Mouse (Mus musculus) forebrain, embryonic 16.5 days (tissue): Measurements from ENCODE around the gene Hivep3. TPM values are rescaled to one million over a fixed set of nuclear protein-coding genes. Genes with fewer than 3 reads are reported as not detected.
A peak's percentile ranks its signal among the peaks of the same experiment; 100 is the strongest.

ENCODE experiments used
- ATAC-seq: fragments of 200-750 bp; cut with Nextera tagmentation; 2 replicates; pipeline ENCODE4 v1.8.0; 2017; ENCODE audit warnings: mild to moderate bottlenecking, moderate library complexity
- H3K27ac ChIP-seq: fragments of 300-500 bp; sonication (generic); 2 replicates; pipeline ENCODE4 v1.5.1; 2014; ENCODE audit warnings: low read length, control low read depth
- H3K27me3 ChIP-seq: fragments of 300-500 bp; sonication (generic); replicated peaks from 2 replicates; pipeline ENCODE4 v1.6.1; 2014; ENCODE audit warnings: low read length; ENCODE audit not compliant: control insufficient read depth, insufficient read depth
- H3K36me3 ChIP-seq: fragments of 300-500 bp; sonication (generic); 2 replicates; pipeline ENCODE4 v1.6.1; 2014; ENCODE audit not compliant: control insufficient read depth, insufficient read depth
- H3K4me1 ChIP-seq: fragments of 300-500 bp; sonication (generic); replicated peaks from 2 replicates; pipeline ENCODE4 v1.6.1; 2014; ENCODE audit warnings: low read length; ENCODE audit not compliant: control insufficient read depth, insufficient read depth
- H3K4me2 ChIP-seq: fragments of 300-500 bp; sonication (generic); 2 replicates; pipeline ENCODE4 v1.6.1; 2014; ENCODE audit warnings: mild to moderate bottlenecking, low read length, control low read depth
- H3K4me3 ChIP-seq: fragments of 300-500 bp; sonication (generic); replicated peaks from 2 replicates; pipeline ENCODE4 v1.5.1; 2014; ENCODE audit warnings: mild to moderate bottlenecking, low read length, control low read depth
- H3K9ac ChIP-seq: fragments of 300-500 bp; sonication (generic); replicated peaks from 2 replicates; pipeline ENCODE4 v1.6.1; 2014; ENCODE audit warnings: low read depth, low read length, control low read depth
- H3K9me3 ChIP-seq: fragments of 300-500 bp; sonication (generic); 2 replicates; pipeline ENCODE4 v1.6.1; 2016; ENCODE audit warnings: low read length; ENCODE audit not compliant: control insufficient read depth
- WGBS: fragments of 180-500 bp; shearing (Covaris S2); extraction: QIAGEN DNeasy Blood & Tissue Kit; methylation state at CpG from one replicate; pipeline ENCODE4 v1.1.7; 2014; 5-methylcytosine and 5-hydroxymethylcytosine counted together
- polyA plus RNA-seq: library from polyadenylated mRNA; unstranded; fragments of >200 nt; fragmentation: Nextera tagmentation; extraction: Ambion mirVana; gene quantifications from 2 replicates; pipeline ENCODE4 v1.2.1, GENCODE M21; 2015

The Hivep3 gene
- polyA plus RNA-seq, 1 experiment from 2014 or later = 26.4 TPM

- Histone ChIP-seq H3K36me3 (no peaks in the 10 kb centered on the region), H3K4me1 (peaks cover 5% of the 10 kb centered on the region), H3K9ac (no peak overlapping the region), H3K27ac (no peak overlapping the region), H3K27me3 (no peaks in the 10 kb centered on the region), H3K4me2 (no peak overlapping the region), H3K4me3 (no peak overlapping the region), H3K9me3 (no peaks in the 10 kb centered on the region)
- no peak for ATAC-seq
- 84% methylated on average over 3 of the region's 3 CpGs for WGBS
Measured at GRCm38 (mm10) chr4:120068883-120069581, 335.4 kb downstream of the Hivep3 start.

GRCm38 (mm10) chr4:120069582-120069980 lies 336.0 kb downstream of the Hivep3 start:
- H3K9me3 ChIP-seq = no peaks in the 10 kb centered on the region
- H3K27ac ChIP-seq = no peak overlapping the region
- WGBS = 88% methylated on average over 3 of the region's 3 CpGs
- H3K4me1 ChIP-seq = peaks cover 9% of the 10 kb centered on the region
- H3K4me3 ChIP-seq = no peak overlapping the region
- H3K4me2 ChIP-seq = no peak overlapping the region
- ATAC-seq = no peak
- no peaks in the 10 kb centered on the region for H3K27me3 ChIP-seq
- no peaks in the 10 kb centered on the region for H3K36me3 ChIP-seq
- H3K9ac ChIP-seq = no peak overlapping the region

GRCm38 (mm10) chr4:120071411-120071810 lies 337.8 kb downstream of the Hivep3 start:
- peaks cover 9% of the 10 kb centered on the region for H3K4me1 ChIP-seq
- 73% methylated on average over 3 of the region's 3 CpGs for WGBS
- H3K27ac ChIP-seq = no peak overlapping the region
- H3K4me2 ChIP-seq = no peak overlapping the region
- no peak overlapping the region for H3K4me3 ChIP-seq
- H3K36me3 ChIP-seq = no peaks in the 10 kb centered on the region
- H3K27me3 ChIP-seq = no peaks in the 10 kb centered on the region
- H3K9ac ChIP-seq = no peak overlapping the region
- no peak for ATAC-seq
- H3K9me3 ChIP-seq = no peaks in the 10 kb centered on the region

- ATAC-seq = no peak
- Histone ChIP-seq H3K27ac (no peak overlapping the region), H3K4me1 (peaks cover 9% of the 10 kb centered on the region), H3K4me3 (no peak overlapping the region), H3K9ac (no peak overlapping the region), H3K27me3 (no peaks in the 10 kb centered on the region), H3K36me3 (no peaks in the 10 kb centered on the region), H3K9me3 (no peaks in the 10 kb centered on the region), H3K4me2 (no peak overlapping the region)
- WGBS = 51% methylated on average over 15 of the region's 15 CpGs
Measured at GRCm38 (mm10) chr4:120071842-120072507, 338.4 kb downstream of the Hivep3 start.

- no peaks in the 10 kb centered on the region for H3K9me3 ChIP-seq
- H3K4me2 ChIP-seq = no peak overlapping the region
- H3K27ac ChIP-seq = peak overlapping the region; percentile 33; the same call in 1 of the 2 replicates
Measured at GRCm38 (mm10) chr4:120074061-120074460, 340.5 kb downstream of the Hivep3 start.

GRCm38 (mm10) chr4:120077322-120077721 lies 343.7 kb downstream of the Hivep3 start:
- no peak overlapping the region for H3K9ac ChIP-seq
- no peaks in the 10 kb centered on the region for H3K36me3 ChIP-seq
- H3K27me3 ChIP-seq = no peaks in the 10 kb centered on the region
- ATAC-seq = no peak
- no peak overlapping the region for H3K4me2 ChIP-seq
- 84% methylated on average over 8 of the region's 8 CpGs for WGBS
- peaks cover 9% of the 10 kb centered on the region for H3K4me1 ChIP-seq
- no peaks in the 10 kb centered on the region for H3K9me3 ChIP-seq
- no peak overlapping the region for H3K4me3 ChIP-seq
- no peak overlapping the region for H3K27ac ChIP-seq

More at GRCm38 (mm10) chr4:120074061-120074460, 340.5 kb downstream of the Hivep3 start:
- WGBS = 39% methylated on average over 5 of the region's 5 CpGs
- H3K36me3 ChIP-seq = no peaks in the 10 kb centered on the region
- H3K27me3 ChIP-seq = no peaks in the 10 kb centered on the region
- H3K9ac ChIP-seq = no peak overlapping the region
- H3K4me1 ChIP-seq = peaks cover 9% of the 10 kb centered on the region
- ATAC-seq = peak; percentile 84
- H3K4me3 ChIP-seq = no peak overlapping the region

GRCm38 (mm10) chr4:120082527-120082926 lies 348.9 kb downstream of the Hivep3 start:
- H3K27ac ChIP-seq = no peak overlapping the region
- no peak overlapping the region for H3K4me3 ChIP-seq
- H3K27me3 ChIP-seq = no peaks in the 10 kb centered on the region
- H3K9me3 ChIP-seq = no peaks in the 10 kb centered on the region
- no peak overlapping the region for H3K4me2 ChIP-seq
- H3K4me1 ChIP-seq = no peaks in the 10 kb centered on the region
- ATAC-seq = no peak
- H3K9ac ChIP-seq = no peak overlapping the region
- WGBS = 95% methylated on average over 5 of the region's 5 CpGs
- H3K36me3 ChIP-seq = no peaks in the 10 kb centered on the region

- H3K9me3 ChIP-seq = no peaks in the 10 kb centered on the region
- H3K27me3 ChIP-seq = no peaks in the 10 kb centered on the region
- no peak overlapping the region for H3K9ac ChIP-seq
- no peaks in the 10 kb centered on the region for H3K36me3 ChIP-seq
- no peak overlapping the region for H3K4me3 ChIP-seq
- H3K4me1 ChIP-seq = no peaks in the 10 kb centered on the region
- no peak overlapping the region for H3K27ac ChIP-seq
- no peak overlapping the region for H3K4me2 ChIP-seq
- ATAC-seq = no peak
- 76% methylated on average over 3 of the region's 3 CpGs for WGBS
Measured at GRCm38 (mm10) chr4:120083700-120084099, 350.1 kb downstream of the Hivep3 start.

GRCm38 (mm10) chr4:120089536-120089935 lies 356.0 kb downstream of the Hivep3 start:
- no peak for ATAC-seq
- no peaks in the 10 kb centered on the region for H3K4me1 ChIP-seq
- no peak overlapping the region for H3K9ac ChIP-seq
- H3K27me3 ChIP-seq = no peaks in the 10 kb centered on the region
- H3K36me3 ChIP-seq = no peaks in the 10 kb centered on the region
- no peak overlapping the region for H3K4me2 ChIP-seq
- H3K27ac ChIP-seq = no peak overlapping the region
- no peak overlapping the region for H3K4me3 ChIP-seq
- H3K9me3 ChIP-seq = no peaks in the 10 kb centered on the region
- 90% methylated on average over 8 of the region's 8 CpGs for WGBS
